Comparison of ENCODE assay signal across 22 mouse cellular contexts in the genomic region with DNA sequence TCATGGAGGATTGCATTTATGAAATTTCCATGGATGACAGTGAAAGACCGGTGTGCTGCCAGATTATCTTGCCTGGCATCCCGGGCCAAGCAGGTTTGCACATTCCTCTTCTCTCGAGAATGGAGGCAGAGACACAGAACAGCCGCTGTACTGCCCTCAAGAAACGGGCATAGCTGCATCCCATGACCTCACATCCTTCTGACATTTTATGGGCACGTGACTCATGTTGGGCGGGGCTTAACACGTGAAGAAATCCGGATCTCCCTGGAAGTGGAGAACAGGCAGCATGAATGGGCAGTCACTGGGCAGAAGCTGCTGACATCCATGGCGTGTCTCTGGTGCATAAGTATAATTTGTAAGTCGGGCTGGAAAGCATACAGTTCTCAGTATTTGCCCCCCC. TPM values are rescaled to one million over a fixed set of nuclear protein-coding genes. Genes with fewer than 3 reads are reported as not detected.
A peak's percentile ranks its signal among the peaks of the same experiment; 100 is the strongest.
DNase-seq lines count a peak whose midpoint lies in the region; ATAC-seq and TF ChIP-seq lines count a peak whose summit lies in the region.
"Had no signal": no experiment of that assay in that cellular context is flagged by ENCODE, and none has a peak within 500 bp of the region (broad histone marks: within the 10 kb centered on the region; RNA-seq: fewer than 3 reads in every experiment).

No protein-coding gene starts in this region.

- no peaks in the 10 kb centered on the region for H3K4me1 ChIP-seq in midbrain, embryonic 11.5 days (ENCODE audit: control insufficient read depth, insufficient read depth, low read length)
- H3K4me1 ChIP-seq in midbrain, embryonic 14.5 days (ENCODE audit: control insufficient read depth, insufficient read depth, low read length) = no peaks in the 10 kb centered on the region
- H3K4me1 ChIP-seq in hindbrain, embryonic 16.5 days (ENCODE audit: control insufficient read depth, insufficient read depth, low read depth, low read length) = no peaks in the 10 kb centered on the region
- no peaks in the 10 kb centered on the region for H3K4me1 ChIP-seq in forebrain, embryonic 16.5 days (replicated peaks; ENCODE audit: control insufficient read depth, insufficient read depth, low read length)
- H3K4me1 ChIP-seq: forebrain, embryonic 13.5 days; heart, embryonic 12.5 days; heart, embryonic 15.5 days had no signal

- H3K27me3 ChIP-seq in midbrain, embryonic 11.5 days (ENCODE audit: control insufficient read depth, insufficient read depth, low read length) = no peaks in the 10 kb centered on the region
- H3K27me3 ChIP-seq in midbrain, embryonic 14.5 days (ENCODE audit: control insufficient read depth, insufficient read depth, low read length) = no peaks in the 10 kb centered on the region
- H3K27me3 ChIP-seq in myocyte (ENCODE audit: control insufficient read depth, insufficient read depth, insufficient read length) = no peaks in the 10 kb centered on the region
- H3K27me3 ChIP-seq in hindbrain, embryonic 16.5 days (replicated peaks; ENCODE audit: control insufficient read depth, insufficient read depth, low read length) = no peaks in the 10 kb centered on the region
- no peaks in the 10 kb centered on the region for H3K27me3 ChIP-seq in forebrain, embryonic 16.5 days (replicated peaks; ENCODE audit: control insufficient read depth, insufficient read depth, low read length)
- H3K27me3 ChIP-seq: forebrain, embryonic 13.5 days; heart, embryonic 12.5 days; heart, embryonic 15.5 days had no signal

- ATAC-seq in midbrain, embryonic 11.5 days (ENCODE audit: low FRiP score) = peak; percentile 58
- no peak for ATAC-seq in midbrain, embryonic 14.5 days (ENCODE audit: low FRiP score, low TSS enrichment)
- ATAC-seq in hindbrain, embryonic 16.5 days = no peak
- ATAC-seq in forebrain, embryonic 16.5 days = no peak
- ATAC-seq: forebrain, embryonic 13.5 days; forebrain, postnatal 0 days had no signal

- no peak overlapping the region for H3K9ac ChIP-seq in midbrain, embryonic 11.5 days (ENCODE audit: low read length)
- H3K9ac ChIP-seq in midbrain, embryonic 14.5 days (replicated peaks; ENCODE audit: low read length) = no peak overlapping the region
- no peak overlapping the region for H3K9ac ChIP-seq in hindbrain, embryonic 16.5 days (ENCODE audit: low read depth, low read length)
- no peak overlapping the region for H3K9ac ChIP-seq in forebrain, embryonic 16.5 days (replicated peaks; ENCODE audit: low read depth, low read length)
- H3K9ac ChIP-seq: forebrain, embryonic 13.5 days; forebrain, postnatal 0 days; heart, embryonic 12.5 days; heart, embryonic 15.5 days; hindbrain, embryonic 14.5 days had no signal

- H3K36me3 ChIP-seq in midbrain, embryonic 11.5 days (ENCODE audit: control insufficient read depth, insufficient read depth, low read length) = no peaks in the 10 kb centered on the region
- H3K36me3 ChIP-seq in midbrain, embryonic 14.5 days (ENCODE audit: control insufficient read depth, insufficient read depth, low read length) = no peaks in the 10 kb centered on the region
- no peaks in the 10 kb centered on the region for H3K36me3 ChIP-seq in myocyte (ENCODE audit: control insufficient read depth, insufficient read depth)
- no peaks in the 10 kb centered on the region for H3K36me3 ChIP-seq in hindbrain, embryonic 16.5 days (ENCODE audit: control insufficient read depth, insufficient read depth, low read length)
- no peaks in the 10 kb centered on the region for H3K36me3 ChIP-seq in forebrain, embryonic 16.5 days (ENCODE audit: control insufficient read depth, insufficient read depth)
- H3K36me3 ChIP-seq: forebrain, embryonic 10.5 days; heart, embryonic 12.5 days; heart, embryonic 15.5 days had no signal

- WGBS in midbrain, embryonic 11.5 days = 87% methylated on average over 11 of the region's 11 CpGs
- WGBS in midbrain, embryonic 14.5 days = 82% methylated on average over 11 of the region's 11 CpGs
- 84% methylated on average over 11 of the region's 11 CpGs for WGBS in hindbrain, embryonic 16.5 days
- 86% methylated on average over 11 of the region's 11 CpGs for WGBS in forebrain, embryonic 16.5 days

- H3K9me3 ChIP-seq in midbrain, embryonic 11.5 days (ENCODE audit: control insufficient read depth, low read length) = no peaks in the 10 kb centered on the region
- no peaks in the 10 kb centered on the region for H3K9me3 ChIP-seq in midbrain, embryonic 14.5 days (ENCODE audit: control insufficient read depth, low read length)
- no peaks in the 10 kb centered on the region for H3K9me3 ChIP-seq in hindbrain, embryonic 16.5 days (ENCODE audit: control insufficient read depth, low read length)
- no peaks in the 10 kb centered on the region for H3K9me3 ChIP-seq in forebrain, embryonic 16.5 days (ENCODE audit: control insufficient read depth, low read length)
- H3K9me3 ChIP-seq: forebrain, embryonic 10.5 days; forebrain, embryonic 13.5 days; heart, embryonic 15.5 days had no signal

- H3K27ac ChIP-seq in midbrain, embryonic 11.5 days (ENCODE audit: low read depth, low read length) = no peak overlapping the region
- H3K27ac ChIP-seq in midbrain, embryonic 14.5 days (replicated peaks; ENCODE audit: low read depth, low read length) = no peak overlapping the region
- H3K27ac ChIP-seq in hindbrain, embryonic 16.5 days (ENCODE audit: low read depth, low read length) = no peak overlapping the region
- H3K27ac ChIP-seq in forebrain, embryonic 16.5 days (ENCODE audit: low read length) = no peak overlapping the region
- H3K27ac ChIP-seq: forebrain, embryonic 10.5 days; forebrain, embryonic 13.5 days; gastrocnemius, adult 2 months; heart, embryonic 15.5 days; hindbrain, embryonic 14.5 days had no signal

- DNase-seq in midbrain, embryonic 11.5 days (ENCODE audit: low spot score, missing footprints) = no peak
- no peak for DNase-seq in midbrain, embryonic 14.5 days
- peak; percentile 19 for DNase-seq in brain, adult 2 months (ENCODE audit: low read depth, low spot score)
- DNase-seq: adrenal gland, adult 8-10 months; adrenal gland, postnatal 25 days; cerebellum, adult 18-20 months; cerebellum, adult 9-10 months; cerebellum, postnatal 14 days; forebrain, postnatal 0 days; gastrocnemius, adult 2 months; gastrocnemius, postnatal 14 days; heart, adult 18-20 months; heart, postnatal 10 days; heart, postnatal 4 days had no signal

- TF ChIP-seq POLR2A in myocyte (IDR thresholded peaks at IDR 0.05; ENCODE audit: insufficient read length, low read depth) = no peak

- H3K4me3 ChIP-seq in midbrain, embryonic 11.5 days (ENCODE audit: low read depth, low read length) = no peak overlapping the region
- no peak overlapping the region for H3K4me3 ChIP-seq in midbrain, embryonic 14.5 days (replicated peaks; ENCODE audit: low read depth, low read length)
- no peak overlapping the region for H3K4me3 ChIP-seq in myocyte
- H3K4me3 ChIP-seq in hindbrain, embryonic 16.5 days (ENCODE audit: low read length) = no peak overlapping the region
- H3K4me3 ChIP-seq in forebrain, embryonic 16.5 days (replicated peaks; ENCODE audit: low read length) = no peak overlapping the region
- H3K4me3 ChIP-seq: forebrain, embryonic 10.5 days; forebrain, embryonic 13.5 days; gastrocnemius, adult 2 months; heart, embryonic 12.5 days; heart, embryonic 15.5 days had no signal

- no peak overlapping the region for H3ac ChIP-seq in myocyte (ENCODE audit: control insufficient read depth, insufficient read length)

- no peaks in the 10 kb centered on the region for H3K79me2 ChIP-seq in myocyte (ENCODE audit: control insufficient read depth, insufficient read depth)

- H3K4me2 ChIP-seq in midbrain, embryonic 11.5 days = no peak overlapping the region
- H3K4me2 ChIP-seq in midbrain, embryonic 14.5 days (ENCODE audit: low read length) = no peak overlapping the region
- H3K4me2 ChIP-seq in myocyte (ENCODE audit: low read depth) = no peak overlapping the region
- H3K4me2 ChIP-seq in hindbrain, embryonic 16.5 days (ENCODE audit: low read length) = no peak overlapping the region
- H3K4me2 ChIP-seq in forebrain, embryonic 16.5 days (ENCODE audit: low read length) = no peak overlapping the region
- H3K4me2 ChIP-seq: forebrain, embryonic 13.5 days; heart, embryonic 12.5 days; heart, embryonic 15.5 days; hindbrain, embryonic 14.5 days had no signal

TF ChIP-seq in myocyte, 11 proteins besides CTCF, POLR2A, EP300 and RAD21:
- TF ChIP-seq E2F4 (IDR thresholded peaks at IDR 0.05; ENCODE audit: insufficient read depth) (no peak), USF1 (IDR thresholded peaks at IDR 0.05; ENCODE audit: low read depth) (peak; percentile 90)

RNA-seq across cellular contexts. Expression of a gene that starts 29.0 kb away (rescaled TPM):
- 3.9 and 4.4 TPM in 2 replicates for polyA plus RNA-seq in midbrain, embryonic 11.5 days (2014; fragmentation: Nextera tagmentation; extraction: Ambion mirVana)
- polyA plus RNA-seq in midbrain, embryonic 14.5 days (2014; fragmentation: Nextera tagmentation; extraction: Ambion mirVana) = 30.2 and 36.3 TPM in 2 replicates
- polyA plus RNA-seq in myocyte (2012; fragmentation: generic; extraction: Trizol) = not detected
- 25.7 and 30.3 TPM in 2 replicates for polyA plus RNA-seq in hindbrain, embryonic 16.5 days (2015; fragmentation: Nextera tagmentation; extraction: Ambion mirVana)
- 13.8 and 17.6 TPM in 2 replicates for polyA plus RNA-seq in forebrain, embryonic 16.5 days (2015; fragmentation: Nextera tagmentation; extraction: Ambion mirVana)
